Mouse (Mus musculus) right cerebral cortex, postnatal 4 days (tissue): Measurements from ENCODE around the gene Slc2a2.

Experiments used
- DNase-seq: peaks from one replicate; pipeline ENCODE4 v3.0.0-alpha.2; 2022

Slc2a2 gene

DNA sequence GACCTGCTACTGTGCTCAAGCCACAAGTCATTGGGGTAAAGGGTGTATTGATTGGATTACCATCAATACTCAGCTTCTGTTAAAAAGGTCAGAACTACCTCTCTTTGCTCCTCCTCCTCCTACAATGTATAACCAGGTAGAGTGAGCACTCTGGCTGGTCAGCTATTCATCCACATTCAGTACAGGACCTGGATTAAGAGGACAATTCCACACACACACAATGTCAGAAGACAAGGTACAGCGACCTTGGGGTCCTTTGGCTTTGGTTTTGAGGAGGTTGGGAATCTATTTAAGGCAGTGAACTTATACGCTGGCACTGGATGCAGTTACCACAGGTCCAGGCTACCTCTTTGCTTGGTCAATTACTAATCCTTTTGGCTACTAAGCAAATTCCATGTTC, at the start of gene Slc2a2:
TSS of gene Slc2a2 (plus strand) at position 107 of the 400 bp plus-strand sequence.
- no peak for DNase-seq

GRCm38 (mm10) chr3:28652574-28652973, 45.1 kb upstream of the Slc2a2 start:
- DNase-seq = no peak

DNA sequence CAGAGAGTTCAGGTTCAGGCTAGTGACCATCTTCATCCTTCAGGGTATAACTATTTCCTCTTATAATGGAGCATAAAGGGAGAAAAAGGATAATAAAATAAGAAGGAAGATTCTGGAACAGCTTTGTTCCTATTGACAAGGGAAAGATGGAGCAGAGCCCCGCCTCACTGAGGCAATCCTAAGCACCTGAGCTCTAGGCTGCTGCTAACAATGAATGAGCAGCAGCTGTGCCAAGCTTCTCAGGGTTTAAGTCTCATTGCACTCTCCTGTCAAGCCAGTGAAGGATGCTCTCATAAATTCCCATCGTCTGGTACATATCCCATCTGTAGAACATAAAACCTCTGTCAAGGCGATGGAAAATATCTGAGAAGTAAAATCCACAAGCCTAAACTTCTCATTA, 44.7 kb upstream of the Slc2a2 start:
- no peak for DNase-seq

GRCm38 (mm10) chr3:28654740-28655139, 43.0 kb upstream of the Slc2a2 start:
- no peak for DNase-seq

- DNase-seq = no peak
Observed at GRCm38 (mm10) chr3:28658349-28658748, 39.4 kb upstream of the Slc2a2 start.

- no peak for DNase-seq
Observed at GRCm38 (mm10) chr3:28680851-28681250, 16.9 kb upstream of the Slc2a2 start.

- no peak for DNase-seq
Observed at GRCm38 (mm10) chr3:28681866-28682265, 15.8 kb upstream of the Slc2a2 start.

GRCm38 (mm10) chr3:28682411-28682810, 15.3 kb upstream of the Slc2a2 start:
- DNase-seq = no peak

GRCm38 (mm10) chr3:28685510-28685909, 12.2 kb upstream of the Slc2a2 start:
- no peak for DNase-seq

- DNase-seq = no peak
Observed at GRCm38 (mm10) chr3:28694811-28695210, 2.9 kb upstream of the Slc2a2 start.

GRCm38 (mm10) chr3:28695608-28696007, 2.1 kb upstream of the Slc2a2 start:
- DNase-seq = no peak

DNA sequence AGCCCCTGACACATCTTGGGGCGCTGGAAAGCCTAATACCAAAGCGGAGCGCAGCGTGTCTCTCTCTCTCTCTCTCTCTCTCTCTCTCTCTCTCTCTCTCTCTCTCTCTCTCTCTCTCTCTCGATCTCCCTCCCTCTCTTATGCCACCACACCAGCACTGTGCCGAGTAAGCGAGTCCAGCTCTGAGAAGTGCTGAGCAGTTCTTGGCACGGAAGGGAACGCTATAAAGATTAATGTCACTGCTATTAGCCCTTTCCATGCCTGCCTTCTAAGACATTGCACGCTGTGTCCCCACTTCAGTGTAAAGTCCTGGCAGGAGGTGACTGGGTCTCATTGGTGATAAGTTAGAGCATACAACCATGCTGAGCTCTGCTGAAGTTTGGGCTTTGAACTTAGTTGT, 1.5 kb upstream of the Slc2a2 start:
- DNase-seq = no peak

DNA sequence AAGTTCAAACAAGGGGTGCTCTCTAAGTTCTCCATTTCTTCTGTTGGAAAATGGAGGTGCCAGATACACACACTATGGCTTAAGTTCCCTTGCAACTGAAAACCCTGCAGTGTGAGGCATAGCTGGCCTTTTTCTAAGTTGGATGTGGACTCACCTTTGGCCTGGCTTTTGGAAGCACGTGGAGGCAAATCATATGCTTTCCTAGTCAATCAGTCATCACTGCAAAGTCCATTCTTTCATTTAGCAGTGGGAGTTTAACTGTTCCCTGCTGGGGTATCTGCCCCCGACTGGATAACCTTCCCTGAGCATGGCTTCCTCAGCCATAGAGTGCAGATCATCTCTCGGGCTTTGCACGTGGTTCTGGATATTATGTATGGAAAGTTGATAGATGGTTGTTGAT, 1.9 kb downstream of the Slc2a2 start:
- no peak for DNase-seq

DNA sequence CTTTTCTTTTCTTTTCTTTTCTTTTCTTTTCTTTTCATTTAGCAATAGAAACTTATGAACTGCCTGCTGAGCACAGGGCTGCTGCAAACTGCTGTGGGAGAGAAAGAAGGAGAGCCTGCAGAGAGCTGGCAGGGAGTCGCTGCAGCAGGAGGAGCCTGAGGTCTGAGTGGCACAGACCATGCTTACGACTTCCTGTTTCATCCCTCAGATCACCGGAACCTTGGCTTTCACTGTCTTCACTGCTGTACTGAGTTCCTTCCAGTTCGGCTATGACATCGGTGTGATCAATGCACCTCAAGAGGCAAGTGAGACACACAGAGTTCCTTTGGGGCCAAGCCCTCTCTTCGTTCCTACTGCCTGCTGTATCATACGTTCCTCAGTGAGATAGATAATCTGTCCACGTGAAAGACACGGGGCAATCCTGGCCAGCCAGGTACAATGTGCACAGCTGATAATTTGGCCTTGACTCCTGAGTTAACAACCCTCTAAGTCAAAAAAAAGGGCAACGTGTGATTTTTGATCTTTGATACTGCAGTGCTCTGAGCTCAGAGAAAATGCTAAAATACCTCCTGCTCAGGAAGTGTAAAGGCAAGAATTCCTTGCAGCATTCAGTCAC, 7.9 kb downstream of the Slc2a2 start:
- no peak for DNase-seq

GRCm38 (mm10) chr3:28706736-28707135, 9.0 kb downstream of the Slc2a2 start:
- DNase-seq = no peak

DNA sequence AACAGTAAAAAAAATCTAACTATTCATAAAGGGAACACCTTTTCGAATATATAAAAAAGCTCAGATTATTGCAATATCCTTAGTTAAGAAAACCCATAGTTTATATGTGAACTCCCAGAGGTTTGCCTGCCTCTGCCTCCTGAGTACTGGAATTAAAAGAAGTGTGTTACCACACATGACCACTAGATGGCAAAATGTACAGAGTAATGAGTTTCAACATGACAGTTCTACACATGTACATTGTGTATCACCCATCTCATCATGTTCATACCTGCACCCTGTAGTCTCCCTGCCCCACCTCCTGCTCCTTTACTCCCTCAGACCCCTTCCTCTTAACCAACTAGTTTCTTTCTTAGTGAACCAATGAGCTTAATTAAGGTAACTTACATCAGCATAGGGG, 12.0 kb downstream of the Slc2a2 start:
- no peak for DNase-seq

- no peak for DNase-seq
Observed at GRCm38 (mm10) chr3:28713913-28714698, 16.4 kb downstream of the Slc2a2 start.

- DNase-seq = no peak
Observed at GRCm38 (mm10) chr3:28718521-28718920, 20.8 kb downstream of the Slc2a2 start.

DNA sequence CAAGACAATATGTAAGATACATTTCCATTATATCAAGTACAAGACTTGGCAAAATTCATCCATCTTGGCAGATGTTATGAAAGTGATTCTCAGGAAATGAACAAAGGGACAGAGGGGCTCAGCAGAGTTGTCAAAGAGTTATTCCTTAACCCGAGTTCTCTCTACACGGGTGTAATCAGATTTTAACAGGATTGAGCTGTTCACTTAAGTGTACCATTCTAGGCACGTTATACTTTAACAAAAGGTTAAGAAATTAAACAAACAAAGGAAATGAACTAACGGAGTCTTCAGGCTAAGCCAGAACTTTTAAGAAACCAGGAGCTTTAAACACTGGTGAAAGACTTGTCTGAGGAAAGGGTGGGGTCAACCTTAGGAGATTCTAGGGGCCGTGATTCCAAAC, 23.5 kb downstream of the Slc2a2 start:
- DNase-seq = no peak

DNA sequence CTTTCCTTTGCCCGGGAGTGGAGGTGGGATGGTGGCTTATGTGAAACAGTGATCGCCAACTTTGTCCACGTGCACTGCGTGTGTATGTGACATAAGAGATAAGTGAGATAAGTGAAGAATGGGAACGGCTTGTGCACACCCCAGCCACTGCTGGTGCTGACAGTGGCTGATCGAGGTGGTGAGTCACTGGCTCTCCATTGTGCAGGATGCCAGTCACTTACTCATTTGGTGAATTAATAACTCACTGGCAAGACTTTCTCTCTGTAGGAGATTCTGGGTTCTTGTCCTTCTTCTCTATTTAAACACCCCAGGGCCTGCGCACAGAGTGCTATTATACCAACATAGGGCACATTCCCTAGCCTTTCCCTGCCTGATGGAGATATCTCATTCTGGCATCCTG, 24.1 kb downstream of the Slc2a2 start:
- no peak for DNase-seq

DNA sequence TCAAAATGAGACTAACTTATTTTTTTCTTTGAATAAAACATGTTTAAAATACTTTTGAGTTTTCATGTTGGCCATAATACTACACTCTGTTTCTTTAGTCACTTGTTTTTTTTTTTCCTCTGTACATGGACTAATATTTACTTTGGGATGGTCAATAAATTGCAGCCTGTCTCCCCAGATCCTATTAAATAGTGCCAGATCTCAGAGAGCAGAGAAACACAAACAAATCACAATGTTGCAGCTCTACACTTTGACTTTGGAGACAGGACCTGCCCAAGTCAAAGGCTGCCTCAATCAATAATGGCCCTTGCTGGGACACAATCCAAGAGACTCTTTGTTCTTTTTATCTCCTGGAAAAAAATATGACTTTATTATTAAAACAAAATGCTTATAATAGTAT, 24.8 kb downstream of the Slc2a2 start:
- DNase-seq = no peak

GRCm38 (mm10) chr3:28723534-28723933, 25.8 kb downstream of the Slc2a2 start:
- no peak for DNase-seq

- DNase-seq = no peak
Observed at GRCm38 (mm10) chr3:28725203-28725602, 27.5 kb downstream of the Slc2a2 start.

DNA sequence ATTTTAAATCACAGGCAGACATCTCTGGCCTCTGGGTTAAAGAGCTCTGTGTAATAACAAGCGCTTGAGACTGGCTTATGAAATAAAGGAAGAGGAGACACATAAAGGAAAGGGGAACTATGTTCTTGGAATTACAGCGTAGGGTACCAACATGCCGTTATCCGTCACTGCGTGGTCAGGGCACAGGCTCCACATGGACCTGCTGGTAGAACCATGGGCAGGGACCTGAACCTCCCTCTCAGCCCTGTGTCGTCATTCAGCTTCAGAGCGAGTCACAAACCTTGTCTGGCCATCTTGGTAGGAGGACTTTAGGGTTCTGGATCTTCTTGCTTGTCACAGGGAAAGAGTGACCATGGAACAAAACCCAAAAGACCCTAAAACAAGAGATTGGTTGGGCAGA, 28.7 kb downstream of the Slc2a2 start:
- no peak for DNase-seq

GRCm38 (mm10) chr3:28734712-28735111, 37.0 kb downstream of the Slc2a2 start:
- DNase-seq = no peak
